Mouse (Mus musculus): Measurements from ENCODE around the gene Cep57l1. TPM values are rescaled to one million over a fixed set of nuclear protein-coding genes. Genes with fewer than 3 reads are reported as not detected.
"Not testable (repeated sequence)": the region's sequence is repeated elsewhere in the genome, so short reads cannot be mapped to it uniquely, and the experiment has no call there.

Cep57l1 gene
- polyA plus RNA-seq, 1 experiment: 8.5 TPM

DNA sequence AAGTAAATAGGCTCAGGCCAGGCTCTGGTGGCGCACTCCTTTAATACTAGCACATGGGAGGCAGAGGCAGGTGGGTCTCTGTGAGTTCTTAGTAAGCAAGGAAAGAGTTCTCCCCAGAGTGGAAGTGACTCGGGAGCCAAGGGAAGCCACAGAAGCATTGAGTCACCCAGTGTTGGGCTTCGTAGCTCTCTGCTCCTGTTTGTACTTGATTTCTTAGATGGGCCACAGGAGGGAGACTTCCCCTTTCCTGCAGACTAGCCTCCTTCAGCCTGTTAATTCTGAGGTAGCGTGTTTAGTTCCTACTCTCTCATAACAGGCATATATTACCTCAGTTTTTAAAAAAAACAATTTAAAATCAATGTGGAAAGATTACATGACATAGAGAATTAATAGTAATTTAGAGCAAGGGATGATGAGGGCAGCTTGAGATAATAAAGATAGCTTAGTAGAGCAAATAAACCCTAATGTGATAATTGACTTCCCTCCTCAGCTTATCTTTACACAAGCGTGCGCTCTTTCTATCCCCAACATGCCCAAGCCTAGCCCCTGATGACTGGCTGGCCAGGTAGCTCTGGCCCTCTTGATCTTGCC, 16.9 kb upstream of the Cep57l1 start:
- TF ChIP-seq POLR2A (IDR thresholded peaks at IDR 0.05; ENCODE audit: borderline replicate concordance, extremely low read depth, insufficient read depth, insufficient read length, poor library complexity, severe bottlenecking): no peak
- TF ChIP-seq CTCF (IDR thresholded peaks at IDR 0.05; ENCODE audit: borderline replicate concordance, extremely low read depth, insufficient read depth, insufficient read length): no peak
- no peak for DNase-seq (ENCODE audit: low read depth)

DNA sequence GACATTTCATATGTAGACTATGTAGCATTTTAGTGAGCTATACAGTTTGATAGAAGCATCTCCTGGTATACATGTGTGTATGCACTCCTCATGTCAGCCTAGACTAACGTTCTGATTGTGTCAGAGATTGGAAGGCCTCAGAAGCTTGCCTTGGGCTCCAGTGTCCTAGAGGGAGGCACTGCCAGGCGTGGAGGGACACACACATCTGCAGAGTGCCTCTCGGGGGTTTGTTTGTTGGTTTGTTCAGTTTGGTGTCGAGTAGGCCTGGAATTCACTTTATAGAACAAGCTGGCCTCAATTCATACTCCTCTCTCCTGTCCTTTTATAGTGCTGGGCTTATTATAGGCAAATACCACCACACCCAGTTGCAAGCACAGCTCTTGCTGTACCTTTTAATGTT, 16.3 kb upstream of the Cep57l1 start:
- no peak for TF ChIP-seq CTCF (IDR thresholded peaks at IDR 0.05; ENCODE audit: borderline replicate concordance, extremely low read depth, insufficient read depth, insufficient read length)
- no peak for TF ChIP-seq POLR2A (IDR thresholded peaks at IDR 0.05; ENCODE audit: borderline replicate concordance, extremely low read depth, insufficient read depth, insufficient read length, poor library complexity, severe bottlenecking)
- DNase-seq (ENCODE audit: low read depth): no peak

DNA sequence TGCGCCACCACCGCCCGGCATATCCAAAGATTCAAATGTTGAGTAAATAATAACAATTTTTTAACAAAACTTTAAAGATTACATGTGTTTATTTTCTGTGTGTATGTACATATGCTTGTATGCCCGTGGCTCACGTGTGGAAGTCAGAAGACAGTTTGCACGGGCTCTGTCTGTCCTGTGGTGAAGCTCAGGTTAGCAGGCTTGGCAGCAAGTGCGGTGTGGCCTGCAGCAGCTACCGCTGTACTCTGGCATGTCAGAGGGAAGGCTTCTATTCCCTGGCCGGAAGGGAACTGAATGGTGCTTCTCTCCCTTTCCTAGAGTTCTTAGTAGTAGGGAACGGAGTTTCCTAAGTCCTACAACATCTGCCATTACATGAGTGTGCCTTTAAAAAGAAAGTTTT, 15.4 kb upstream of the Cep57l1 start:
- no peak for DNase-seq (ENCODE audit: low read depth)
- TF ChIP-seq POLR2A (IDR thresholded peaks at IDR 0.05; ENCODE audit: borderline replicate concordance, extremely low read depth, insufficient read depth, insufficient read length, poor library complexity, severe bottlenecking): no peak
- no peak for TF ChIP-seq CTCF (IDR thresholded peaks at IDR 0.05; ENCODE audit: borderline replicate concordance, extremely low read depth, insufficient read depth, insufficient read length)

DNA sequence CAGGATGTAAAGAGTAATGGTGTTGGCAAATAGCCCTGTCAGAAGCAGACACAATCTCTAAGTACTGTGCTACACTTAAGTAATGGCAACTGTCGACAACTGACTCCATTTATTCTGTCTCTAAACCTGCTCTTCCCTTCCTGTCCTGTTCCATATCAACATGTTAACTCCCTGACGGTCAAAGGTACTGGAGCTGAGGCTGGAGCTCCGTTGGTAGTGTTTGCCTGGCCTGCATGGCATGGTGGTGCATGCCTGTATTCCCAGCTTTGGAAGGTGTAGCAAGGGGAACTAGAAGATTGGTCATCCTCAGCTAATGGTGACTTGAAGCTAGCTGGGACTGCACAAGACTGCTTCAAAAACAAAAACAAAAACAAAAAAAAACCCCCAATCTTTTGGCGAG, 14.2 kb upstream of the Cep57l1 start:
- no peak for DNase-seq (ENCODE audit: low read depth)
- no peak for TF ChIP-seq CTCF (IDR thresholded peaks at IDR 0.05; ENCODE audit: borderline replicate concordance, extremely low read depth, insufficient read depth, insufficient read length)
- TF ChIP-seq POLR2A (IDR thresholded peaks at IDR 0.05; ENCODE audit: borderline replicate concordance, extremely low read depth, insufficient read depth, insufficient read length, poor library complexity, severe bottlenecking): no peak

DNA sequence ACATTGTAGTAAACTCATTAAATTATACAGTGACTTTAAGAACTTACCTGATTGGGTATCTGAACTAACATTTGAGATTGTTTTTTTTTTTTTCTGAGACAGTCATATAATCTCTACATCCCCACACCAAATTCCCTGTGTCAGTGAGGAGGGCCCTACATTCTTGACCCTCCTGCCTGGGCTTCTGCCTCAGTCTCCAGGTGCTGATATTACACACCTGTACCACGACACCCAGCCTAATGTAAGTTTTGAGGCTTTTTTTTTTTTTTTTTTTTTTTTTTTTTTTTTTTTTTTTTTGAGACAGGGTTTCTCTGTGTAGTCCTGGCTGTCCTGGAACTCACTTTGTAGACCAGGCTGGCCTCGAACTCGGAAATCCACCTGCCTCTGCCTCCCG, 13.6 kb upstream of the Cep57l1 start:
- not testable (repeated sequence) for DNase-seq (ENCODE audit: low read depth)

DNA sequence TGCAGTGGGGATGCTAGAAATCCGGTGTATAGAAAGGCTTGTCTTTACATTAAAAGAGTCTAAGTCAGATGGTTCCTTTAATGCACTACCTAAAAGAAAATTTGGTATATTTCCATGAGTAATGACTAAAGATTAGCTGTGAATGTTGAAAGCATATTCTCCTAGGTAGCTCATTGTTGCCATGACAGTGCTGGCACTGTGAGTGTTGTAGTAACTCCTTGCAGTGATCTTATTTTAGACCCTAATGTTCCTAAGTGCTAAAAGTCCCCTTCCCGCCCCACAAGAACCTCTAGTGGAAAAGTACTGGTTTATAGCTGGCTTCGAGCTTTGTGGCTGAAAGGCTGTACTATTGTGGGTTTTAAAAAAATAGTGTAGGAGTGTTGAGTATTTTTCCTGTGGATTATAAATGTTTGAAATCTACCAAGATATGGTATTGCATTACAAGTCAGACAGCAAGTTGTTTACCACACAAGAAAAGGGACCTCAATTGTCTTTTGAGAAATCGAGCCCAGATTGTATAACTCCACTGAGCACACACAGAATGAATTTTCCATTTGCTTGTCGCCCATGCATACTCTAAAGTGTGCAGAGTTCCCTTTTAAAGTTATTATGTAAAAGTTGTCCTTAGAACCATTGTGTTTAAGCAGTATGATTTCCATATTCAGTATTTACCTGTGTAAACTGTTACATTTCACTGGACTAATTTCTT, 13.1 kb upstream of the Cep57l1 start:
- DNase-seq (ENCODE audit: low read depth): no peak
- TF ChIP-seq POLR2A (IDR thresholded peaks at IDR 0.05; ENCODE audit: borderline replicate concordance, extremely low read depth, insufficient read depth, insufficient read length, poor library complexity, severe bottlenecking): no peak
- no peak for TF ChIP-seq CTCF (IDR thresholded peaks at IDR 0.05; ENCODE audit: borderline replicate concordance, extremely low read depth, insufficient read depth, insufficient read length)

DNA sequence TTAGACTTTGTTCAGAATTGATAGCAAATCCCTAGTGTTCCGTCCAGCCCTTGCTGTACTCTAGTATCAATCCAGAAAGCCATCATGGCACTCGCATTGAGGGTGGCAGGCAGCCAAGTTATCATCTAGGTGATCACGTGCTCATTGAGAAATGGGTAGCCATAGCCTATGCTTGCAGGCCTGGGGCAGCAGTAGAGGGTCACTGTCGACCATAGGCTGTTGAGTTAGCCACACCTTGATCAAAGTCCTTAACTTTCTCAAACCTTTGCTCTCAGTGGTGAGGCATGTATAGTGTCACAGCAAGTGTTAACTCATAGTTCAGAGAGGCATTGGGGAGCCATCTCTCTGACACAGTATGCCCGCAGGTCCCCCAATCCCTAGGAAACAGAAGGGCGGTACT, 11.5 kb upstream of the Cep57l1 start:
- TF ChIP-seq POLR2A (IDR thresholded peaks at IDR 0.05; ENCODE audit: borderline replicate concordance, extremely low read depth, insufficient read depth, insufficient read length, poor library complexity, severe bottlenecking) (no peak), CTCF (IDR thresholded peaks at IDR 0.05; ENCODE audit: borderline replicate concordance, extremely low read depth, insufficient read depth, insufficient read length) (no peak)
- no peak for DNase-seq (ENCODE audit: low read depth)

DNA sequence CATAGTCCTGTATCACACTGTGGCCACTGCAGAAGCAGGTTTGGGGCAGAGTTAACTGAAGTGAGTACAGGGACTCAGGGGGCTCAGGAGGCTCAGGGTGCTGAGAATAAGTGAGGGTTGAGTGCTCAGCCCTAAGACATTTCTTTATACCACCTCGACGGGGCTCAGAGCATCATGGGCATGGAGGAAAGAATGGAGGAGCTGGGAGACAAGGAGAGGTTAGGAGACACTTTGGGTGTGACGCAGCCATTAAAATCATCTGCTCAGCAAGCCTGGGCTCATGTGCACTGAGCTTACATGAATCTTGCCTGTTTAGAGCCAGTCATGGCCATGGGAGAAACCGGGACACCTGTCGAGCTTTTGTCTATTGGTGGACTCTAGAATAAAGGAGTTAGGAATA, 10.7 kb upstream of the Cep57l1 start:
- no peak for DNase-seq (ENCODE audit: low read depth)
- TF ChIP-seq CTCF (IDR thresholded peaks at IDR 0.05; ENCODE audit: borderline replicate concordance, extremely low read depth, insufficient read depth, insufficient read length): no peak
- no peak for TF ChIP-seq POLR2A (IDR thresholded peaks at IDR 0.05; ENCODE audit: borderline replicate concordance, extremely low read depth, insufficient read depth, insufficient read length, poor library complexity, severe bottlenecking)

DNA sequence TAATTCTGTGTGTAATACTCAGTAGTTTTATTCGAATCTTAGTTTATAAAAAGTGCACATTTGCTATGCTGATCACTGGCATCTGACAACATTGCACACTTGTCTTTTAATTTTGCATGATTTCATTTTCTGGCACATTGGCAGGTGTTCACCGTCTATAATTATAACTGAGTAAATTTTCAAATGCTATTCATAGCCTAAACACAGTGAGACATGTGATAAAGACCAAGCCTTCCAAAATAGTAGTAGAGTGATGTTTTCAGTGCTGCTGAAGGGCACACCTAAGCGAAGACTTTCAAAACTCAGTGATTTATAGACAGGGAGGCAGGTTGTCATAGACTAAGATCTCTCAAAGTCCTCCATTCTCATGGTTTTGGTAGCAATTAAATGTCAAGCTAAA, 9.6 kb upstream of the Cep57l1 start:
- DNase-seq (ENCODE audit: low read depth): no peak
- TF ChIP-seq POLR2A (IDR thresholded peaks at IDR 0.05; ENCODE audit: borderline replicate concordance, extremely low read depth, insufficient read depth, insufficient read length, poor library complexity, severe bottlenecking): no peak
- TF ChIP-seq CTCF (IDR thresholded peaks at IDR 0.05; ENCODE audit: borderline replicate concordance, extremely low read depth, insufficient read depth, insufficient read length): no peak

DNA sequence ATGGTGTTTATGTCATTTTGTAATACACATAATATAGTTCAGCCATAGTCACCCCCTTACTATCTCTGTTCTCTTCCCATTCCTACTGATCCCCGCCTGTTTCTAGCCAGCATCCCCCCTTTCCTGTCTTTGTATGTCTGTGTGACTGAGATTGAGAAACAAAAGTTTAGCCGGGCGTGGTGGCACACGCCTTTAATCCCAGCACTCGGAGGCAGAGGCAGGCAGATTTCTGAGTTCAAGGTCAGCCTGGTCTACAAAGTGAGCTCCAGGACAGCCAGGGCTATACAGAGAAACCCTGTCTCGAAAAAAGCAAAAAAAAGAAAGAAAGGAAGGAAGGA, 9.0 kb upstream of the Cep57l1 start:
- not testable (repeated sequence) for DNase-seq (ENCODE audit: low read depth)

DNA sequence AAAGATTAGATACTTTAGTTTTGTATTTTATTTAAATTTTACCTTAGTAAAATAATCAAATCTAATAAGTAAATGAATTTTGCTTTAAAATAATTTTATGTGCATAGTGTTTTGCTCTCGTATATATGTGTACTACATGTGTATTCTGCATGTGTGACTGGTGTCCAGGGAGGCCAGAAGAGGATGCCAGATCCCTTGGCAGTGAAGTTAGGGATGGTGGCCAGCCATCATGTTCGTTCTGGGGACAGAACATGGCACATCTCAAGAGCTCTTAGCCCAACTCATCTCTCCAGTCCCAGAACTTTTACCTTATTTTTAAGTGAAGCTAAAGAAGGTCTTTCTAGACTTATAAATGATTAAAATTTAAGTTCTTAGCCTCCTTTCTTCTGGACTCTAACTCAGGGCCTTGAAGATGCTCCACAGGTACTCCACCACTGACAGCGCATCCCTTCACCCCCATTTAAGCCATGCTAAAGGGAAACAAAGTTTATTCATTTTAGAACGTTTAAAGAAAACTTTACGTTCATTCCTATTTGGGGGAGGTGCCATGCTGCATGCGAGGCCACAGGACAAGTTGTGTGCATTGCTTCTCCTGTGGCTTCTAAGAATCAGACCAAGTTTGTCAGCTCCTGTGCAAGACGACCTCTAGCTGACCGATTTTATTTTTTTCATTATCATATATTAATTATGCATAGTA, 8.5 kb upstream of the Cep57l1 start:
- DNase-seq (ENCODE audit: low read depth): no peak
- no peak for TF ChIP-seq CTCF (IDR thresholded peaks at IDR 0.05; ENCODE audit: borderline replicate concordance, extremely low read depth, insufficient read depth, insufficient read length)

DNA sequence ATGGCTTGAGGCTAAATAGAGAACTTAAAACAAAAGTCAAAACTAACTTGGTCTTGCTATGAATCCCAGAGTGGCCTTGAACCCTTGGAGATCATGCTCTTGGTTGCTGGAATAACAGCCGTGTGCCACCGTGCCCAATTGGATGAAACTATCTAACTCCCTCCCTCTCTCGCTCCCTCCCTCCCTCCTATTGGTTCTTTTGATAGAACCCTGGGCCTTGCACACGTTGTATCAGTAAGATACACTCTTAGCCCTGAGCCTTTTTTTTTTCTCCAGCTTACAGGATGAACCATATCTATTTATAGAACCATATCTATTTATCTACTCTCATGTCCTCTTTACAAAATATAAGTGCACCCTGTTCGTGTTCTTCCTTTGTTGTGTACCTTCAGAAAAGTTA, 6.8 kb upstream of the Cep57l1 start:
- no peak for DNase-seq (ENCODE audit: low read depth)
- TF ChIP-seq POLR2A (IDR thresholded peaks at IDR 0.05; ENCODE audit: borderline replicate concordance, extremely low read depth, insufficient read depth, insufficient read length, poor library complexity, severe bottlenecking) (no peak), CTCF (IDR thresholded peaks at IDR 0.05; ENCODE audit: borderline replicate concordance, extremely low read depth, insufficient read depth, insufficient read length) (no peak)
